Mouse (Mus musculus): Measurements from ENCODE around the gene Ube2r2.

Gene Ube2r2

DNA sequence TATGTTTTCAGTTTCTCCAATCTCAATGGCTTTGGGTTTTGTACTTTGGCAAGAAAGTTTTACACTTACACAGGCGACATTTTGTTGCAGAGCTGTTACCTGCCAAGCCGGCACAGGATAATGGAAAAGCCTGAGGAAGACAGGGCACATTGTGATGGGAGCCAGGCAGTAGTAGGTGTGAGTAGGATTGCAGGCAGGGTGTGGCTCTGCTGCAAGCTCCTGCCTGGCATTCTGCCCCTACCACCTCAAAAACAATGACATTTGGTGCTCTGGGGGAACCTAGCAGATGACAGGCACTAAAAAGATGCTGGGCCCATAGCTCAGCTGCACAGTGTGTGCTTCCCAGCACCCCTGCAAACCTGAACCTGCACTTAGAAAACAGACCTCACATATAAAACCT is 54.3 kb downstream of the Ube2r2 start:
- DNase-seq, result peak; percentile 54

DNA sequence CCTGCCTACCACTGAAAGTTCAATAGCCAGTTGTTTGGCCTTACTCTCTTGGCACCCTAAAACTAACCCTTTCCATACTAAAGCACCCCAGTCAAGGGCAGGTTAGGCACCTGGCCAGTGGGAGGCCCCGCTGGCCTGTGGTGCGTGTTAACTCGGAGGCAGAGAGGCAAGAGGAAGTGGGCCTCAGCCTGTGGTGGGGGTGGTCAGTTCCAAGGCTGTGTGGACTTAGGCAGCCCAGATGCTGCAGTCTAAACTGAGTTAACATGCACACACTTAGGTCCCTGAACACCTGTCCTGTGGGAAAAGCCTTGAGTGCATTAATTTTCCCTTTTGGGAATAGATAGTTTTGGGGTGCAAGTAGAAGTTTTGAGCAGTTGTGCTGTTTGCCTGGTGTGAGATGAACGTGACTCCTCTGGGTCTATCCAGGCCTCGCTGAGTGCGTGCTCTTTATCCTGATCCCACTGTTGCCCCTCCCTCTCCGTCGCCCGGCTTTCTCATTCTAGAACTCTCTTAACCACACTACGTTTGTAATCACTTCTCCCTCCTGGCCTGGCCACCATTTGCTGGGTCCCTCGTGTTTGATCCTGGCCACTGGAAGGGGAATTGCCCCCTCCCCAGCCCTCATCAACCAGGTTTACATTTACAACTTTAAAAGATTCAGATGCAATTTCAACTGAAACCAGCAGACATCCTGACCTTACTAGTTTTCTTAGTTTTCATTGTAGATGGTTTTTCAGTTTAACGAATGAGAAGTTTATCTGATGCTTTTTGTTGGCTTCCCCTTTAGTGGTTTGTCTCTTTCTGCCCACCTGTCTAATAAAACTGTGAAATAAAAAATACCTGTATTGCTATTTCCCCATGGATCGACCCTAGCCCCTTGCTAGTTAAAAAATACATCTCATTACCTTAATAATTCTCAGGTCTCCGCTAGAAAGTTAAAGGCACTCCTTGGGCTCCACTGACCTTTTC is 57.3 kb downstream of the Ube2r2 start:
- DNase-seq, result no peak

DNA sequence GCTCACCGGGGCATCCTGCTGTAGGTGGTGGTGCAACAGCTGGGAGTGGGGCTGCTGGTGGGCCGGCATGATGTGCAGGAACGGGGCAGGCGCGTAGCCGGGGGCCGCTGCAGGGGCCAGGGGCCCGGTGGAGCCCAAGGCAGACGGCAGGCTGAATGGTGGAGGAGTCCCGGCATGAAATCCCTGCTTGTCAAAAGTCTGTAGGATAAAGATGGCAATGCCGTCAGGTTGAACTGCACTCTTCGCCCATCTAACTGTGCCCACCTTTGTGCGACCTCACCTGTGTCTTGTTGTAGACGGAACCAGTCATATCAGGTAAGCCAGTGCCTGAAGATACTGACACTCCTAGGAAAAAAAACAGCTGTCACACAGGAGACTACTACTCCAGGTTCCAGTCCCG is 59.8 kb downstream of the Ube2r2 start:
- DNase-seq, result no peak

DNA sequence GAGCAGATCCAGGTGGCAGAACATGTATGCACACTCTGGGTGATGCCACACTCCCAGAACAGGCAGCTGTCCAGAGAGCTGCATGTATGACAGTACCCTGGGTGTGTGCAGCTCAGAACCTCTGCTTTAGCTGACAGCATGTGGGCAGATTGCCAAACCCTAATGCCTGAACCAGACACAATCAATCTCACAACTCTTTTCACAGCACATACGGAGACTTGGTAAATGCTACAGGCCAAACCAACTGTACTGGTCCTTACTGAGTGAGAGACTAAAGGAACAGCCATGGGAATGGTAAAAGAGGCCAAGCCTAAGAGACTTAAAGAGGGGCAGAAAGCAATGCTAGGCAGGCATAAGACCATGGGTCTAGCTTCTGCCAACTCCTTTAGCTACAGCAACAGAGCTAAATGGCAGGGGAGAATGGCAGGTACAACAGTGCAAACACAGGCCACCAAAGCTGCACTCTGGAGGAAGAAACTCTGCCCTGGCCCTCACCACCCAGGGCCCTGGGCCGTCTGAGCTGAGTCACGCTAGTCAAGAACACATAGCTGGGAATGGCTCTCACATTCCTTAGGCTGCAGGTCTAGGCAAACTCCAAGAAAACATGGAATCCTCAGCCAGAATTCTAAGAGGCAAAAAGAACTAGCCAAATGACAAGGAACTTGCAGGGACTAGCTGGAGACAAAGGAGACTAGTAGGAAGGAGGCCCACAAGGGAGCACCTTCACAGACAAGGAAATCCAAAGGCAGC is 61.5 kb downstream of the Ube2r2 start:
- no peak for DNase-seq

DNA sequence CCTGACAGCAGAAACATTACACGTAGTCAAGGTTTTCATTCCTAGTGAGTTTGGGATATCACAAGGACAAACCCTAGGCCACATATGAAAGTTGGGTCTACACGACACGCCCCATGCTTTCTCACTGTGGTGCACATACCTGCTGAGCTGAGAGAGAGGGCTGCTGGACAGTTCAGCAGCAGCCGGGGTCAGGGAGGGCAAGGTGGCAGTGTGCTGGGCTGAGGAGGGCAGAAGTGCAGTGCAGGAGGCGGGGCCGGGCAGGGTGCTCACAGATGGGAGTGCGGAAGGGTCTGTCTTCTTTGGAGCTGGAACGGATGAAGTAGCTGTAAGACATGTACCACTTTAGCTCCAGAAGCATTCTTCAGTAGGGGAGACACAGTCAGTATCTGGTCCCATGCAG is 66.6 kb downstream of the Ube2r2 start:
- DNase-seq, result no peak

DNA sequence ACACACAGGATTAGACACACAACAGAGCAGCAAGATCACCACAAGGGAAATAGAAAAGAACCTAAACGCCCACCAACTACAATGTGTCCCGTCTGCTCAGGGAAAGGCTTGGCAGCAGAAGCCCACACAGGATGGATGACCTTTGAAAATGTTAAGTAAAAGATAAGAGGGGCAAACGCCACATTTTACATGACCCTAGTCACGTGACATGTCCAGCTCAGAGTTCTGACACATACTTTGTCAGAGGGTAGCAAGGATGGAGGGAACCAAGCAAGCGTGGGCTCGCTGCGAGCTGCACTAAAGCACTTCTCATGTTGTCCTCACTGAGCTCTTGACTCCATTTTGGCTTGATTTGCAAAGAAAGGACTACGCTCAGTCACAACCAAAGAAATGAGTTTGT is 70.2 kb downstream of the Ube2r2 start:
- DNase-seq, result no peak

DNA sequence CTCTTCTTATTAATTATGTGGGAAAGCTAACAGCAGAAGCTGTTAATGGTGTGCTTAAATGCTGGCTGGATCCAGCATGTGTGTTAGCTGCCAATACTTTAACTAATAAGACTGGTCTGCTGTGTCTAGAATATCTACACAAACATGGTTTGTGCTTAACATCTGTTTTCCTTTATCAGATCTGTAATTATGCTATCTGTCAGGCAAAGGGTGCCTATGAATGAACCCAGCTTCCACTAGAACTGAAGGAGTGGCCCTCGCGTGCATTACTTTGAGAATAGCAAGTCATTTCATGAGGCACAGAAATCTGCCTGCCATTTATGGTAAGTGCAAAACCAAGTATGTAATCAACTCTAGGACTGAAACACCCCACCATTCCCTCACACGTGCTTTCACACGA is 72.5 kb downstream of the Ube2r2 start:
- DNase-seq, result no peak

DNA sequence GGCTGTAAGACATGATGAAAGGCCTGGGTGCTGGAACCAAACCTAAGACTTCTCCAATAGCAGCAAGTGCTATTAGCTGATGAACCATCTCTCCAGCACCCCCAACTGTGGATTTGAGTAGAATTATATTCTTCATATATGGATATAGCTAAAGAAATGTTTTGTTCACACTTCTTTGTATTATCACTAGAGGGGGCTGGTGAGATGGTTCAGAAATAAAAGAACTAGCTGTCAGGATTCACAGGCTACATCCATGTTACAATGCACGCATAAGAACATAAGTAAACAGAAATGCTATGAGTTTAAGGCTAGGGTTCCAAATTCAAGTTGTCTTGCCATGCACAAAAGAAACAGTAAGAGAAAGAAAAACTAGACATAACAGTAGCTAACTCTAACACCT is 89.9 kb downstream of the Ube2r2 start:
- no peak for DNase-seq

DNA sequence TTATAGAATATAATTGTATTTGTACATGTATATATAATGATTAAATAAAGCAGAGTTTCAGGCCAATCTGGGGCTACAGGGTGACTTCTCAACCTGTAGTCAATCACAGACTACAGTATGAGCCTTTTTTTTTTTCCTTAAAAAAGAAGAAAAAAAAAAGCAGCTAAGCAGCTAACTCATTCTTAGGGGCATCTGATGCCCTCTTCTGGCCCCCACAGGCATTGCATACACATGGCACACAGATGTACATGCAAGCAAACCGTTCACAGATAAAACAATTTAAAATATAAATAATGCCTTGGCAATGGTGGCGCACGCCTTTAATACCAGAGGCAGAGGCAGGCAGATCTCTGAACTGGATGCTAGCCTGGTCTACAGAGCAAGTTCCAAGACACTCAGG is 90.8 kb downstream of the Ube2r2 start:
- DNase-seq, result peak; percentile 30

DNA sequence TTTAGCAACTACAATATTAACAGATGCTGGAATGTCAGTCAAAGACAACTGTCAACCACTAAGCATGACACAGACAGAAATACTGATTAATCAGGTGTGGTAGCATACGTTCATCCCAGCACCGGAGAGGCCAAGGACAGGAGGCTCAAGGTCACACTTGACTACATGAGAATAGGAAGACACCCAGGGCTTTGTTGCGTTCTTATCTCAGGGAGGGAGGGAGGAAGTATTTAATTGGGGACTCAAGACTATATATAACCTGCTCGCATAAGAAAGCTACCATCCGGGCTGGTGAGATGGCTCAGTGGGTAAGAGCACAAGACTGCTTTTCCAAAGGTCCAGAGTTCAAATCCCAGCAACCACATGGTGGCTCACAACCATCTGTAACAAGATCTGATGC is 100.1 kb downstream of the Ube2r2 start:
- DNase-seq, result no peak

DNA sequence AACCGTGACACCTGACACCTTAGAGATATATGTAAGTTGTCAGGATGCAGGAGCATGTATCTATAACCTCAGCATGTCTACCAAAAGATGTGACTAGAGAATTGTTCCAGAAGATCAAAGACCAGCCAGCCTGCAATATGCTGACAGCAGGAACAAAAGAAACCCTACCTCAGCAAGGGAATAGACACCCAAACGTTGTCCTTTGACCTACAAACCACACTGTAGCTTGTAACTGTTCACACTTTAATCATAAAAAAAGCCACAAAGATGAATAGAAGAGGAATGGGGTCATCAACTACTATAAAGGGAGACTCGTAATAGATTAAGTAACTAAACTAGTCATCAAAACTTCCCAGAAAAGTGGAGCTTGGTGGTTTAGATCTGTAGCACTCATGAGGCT is 105.4 kb downstream of the Ube2r2 start:
- no peak for DNase-seq

Data from right cerebral cortex, adult 18-20 months (tissue).